Comparison of ENCODE assay signal across 8 mouse cellular contexts in genomic region chr1:156676171-156676570, GRCm38 (mm10). TPM values are rescaled to one million over a fixed set of nuclear protein-coding genes. Genes with fewer than 3 reads are reported as not detected.
A peak's percentile ranks its signal among the peaks of the same experiment; 100 is the strongest.
DNase-seq lines count a peak whose midpoint lies in the region; ATAC-seq and TF ChIP-seq lines count a peak whose summit lies in the region.

No protein-coding gene starts in this region.

- H3K79me2 ChIP-seq in C2C12 (ENCODE audit: control insufficient read depth, insufficient read depth), result no peaks in the 10 kb centered on the region

- peaks cover 18% of the 10 kb centered on the region for H3K36me3 ChIP-seq in hindbrain, embryonic 10.5 days
- peaks cover 20% of the 10 kb centered on the region for H3K36me3 ChIP-seq in hindbrain, embryonic 12.5 days
- H3K36me3 ChIP-seq in C2C12 (ENCODE audit: control insufficient read depth, insufficient read depth), result peaks cover 3% of the 10 kb centered on the region

- no peak for TF ChIP-seq CTCF in C2C12 (IDR thresholded peaks at IDR 0.05; ENCODE audit: control insufficient read depth, insufficient read depth, insufficient read length)

- no peak overlapping the region for H3K27ac ChIP-seq in hindbrain, embryonic 10.5 days
- no peak overlapping the region for H3K27ac ChIP-seq in hindbrain, embryonic 12.5 days

- no peaks in the 10 kb centered on the region for H3K9me3 ChIP-seq in hindbrain, embryonic 10.5 days
- no peaks in the 10 kb centered on the region for H3K9me3 ChIP-seq in hindbrain, embryonic 12.5 days (replicated peaks)

- peaks cover 2% of the 10 kb centered on the region for H3K79me3 ChIP-seq in C2C12 (ENCODE audit: low read depth)

- 39% methylated on average over 12 of the region's 12 CpGs for WGBS in hindbrain, embryonic 10.5 days
- WGBS in hindbrain, embryonic 12.5 days, result 37% methylated on average over 12 of the region's 12 CpGs

- H3K4me3 ChIP-seq in hindbrain, embryonic 10.5 days, result no peak overlapping the region
- no peak overlapping the region for H3K4me3 ChIP-seq in hindbrain, embryonic 12.5 days
- H3K4me3 ChIP-seq in C2C12 (ENCODE audit: insufficient read depth, poor library complexity, severe bottlenecking), result no peak overlapping the region

- H3K4me1 ChIP-seq in hindbrain, embryonic 10.5 days (replicated peaks), result peaks cover 21% of the 10 kb centered on the region
- H3K4me1 ChIP-seq in hindbrain, embryonic 12.5 days, result peaks cover 20% of the 10 kb centered on the region

- H3K9ac ChIP-seq in hindbrain, embryonic 12.5 days, result no peak overlapping the region

- DNase-seq in hindbrain, embryonic 10.5 days (ENCODE audit: low spot score), result peak; percentile 70
- DNase-seq in adrenal gland, adult 18-20 months (ENCODE audit: low spot score in 2 of 2), result peak; percentile 62 to 70
- DNase-seq in embryo, embryonic 9.5 days (ENCODE audit: extremely low spot score), result peak; percentile 64
- DNase-seq in kidney, postnatal 4 days, result peak; percentile 76 to 77
- peak; percentile 18 to 43 for DNase-seq in monocyte, adult 2 months (ENCODE audit: low read depth in 1 of 2, low spot score in 2 of 2)
- DNase-seq in yolk sac, embryonic 10.5 days (ENCODE audit: low spot score), result peak; percentile 36

- no peak for ATAC-seq in hindbrain, embryonic 12.5 days (ENCODE audit: low FRiP score)

- H3K27me3 ChIP-seq in hindbrain, embryonic 10.5 days (ENCODE audit: insufficient read depth, poor library complexity, severe bottlenecking), result peaks cover 29% of the 10 kb centered on the region
- H3K27me3 ChIP-seq in hindbrain, embryonic 12.5 days, result 0 out of 2 replicates have a peak, but pooled peaks cover 3% of the 10 kb centered on the region
- no peaks in the 10 kb centered on the region for H3K27me3 ChIP-seq in C2C12 (ENCODE audit: control insufficient read depth, insufficient read depth, insufficient read length)

- no peak overlapping the region for H3ac ChIP-seq in C2C12 (ENCODE audit: control insufficient read depth, insufficient read length, low read depth)

- no peak overlapping the region for H3K4me2 ChIP-seq in hindbrain, embryonic 12.5 days (replicated peaks)

TF ChIP-seq in C2C12, 6 proteins besides CTCF, POLR2A, EP300 and RAD21:
- TF ChIP-seq MAX (IDR thresholded peaks at IDR 0.05) (peak; percentile 42), FOSL1 (IDR thresholded peaks at IDR 0.05; ENCODE audit: insufficient read depth, low read length, poor library complexity, severe bottlenecking) (no peak)

RNA-seq across cellular contexts. Expression of gene Tor3a, which starts 2.0 kb away (rescaled TPM):
- polyA plus RNA-seq in hindbrain, embryonic 10.5 days (2016; fragmentation: Nextera tagmentation; extraction: Ambion mirVana), result 7.2 and 7.5 TPM in 2 replicates
- polyA plus RNA-seq in hindbrain, embryonic 12.5 days (2016; fragmentation: Nextera tagmentation; extraction: Ambion mirVana), result 5.0 and 6.5 TPM in 2 replicates
- polyA plus RNA-seq in C2C12 (2012; fragmentation: generic; extraction: Trizol), result 10.6 TPM
- 10 to 100 TPM; 11.5 to 17.4 TPM for total RNA-seq in adrenal gland, adult 18-20 months (2021)

RNA-seq across cellular contexts. Expression of gene Fam20b, which starts 42.7 kb away (rescaled TPM):
- 19.4 and 19.9 TPM in 2 replicates for polyA plus RNA-seq in hindbrain, embryonic 10.5 days (2016; fragmentation: Nextera tagmentation; extraction: Ambion mirVana)
- 29.7 and 32.1 TPM in 2 replicates for polyA plus RNA-seq in hindbrain, embryonic 12.5 days (2016; fragmentation: Nextera tagmentation; extraction: Ambion mirVana)
- 19.9 TPM for polyA plus RNA-seq in C2C12 (2012; fragmentation: generic; extraction: Trizol)
- total RNA-seq in adrenal gland, adult 18-20 months (2021), result 10 to 100 TPM; 49.1 to 57.9 TPM
